Mouse (Mus musculus) hematopoietic multipotent progenitor cell, adult 10-12 weeks (in vitro differentiated cells): ENCODE data around the gene Gpn2. TPM values are rescaled to one million over a fixed set of nuclear protein-coding genes. Genes with fewer than 3 reads are reported as not detected.

Experiments
- polyA plus RNA-seq: library from polyadenylated mRNA; stranded (reverse); fragments of >175 nt; gene quantifications from 2 replicates; pipeline ENCODE4 v1.2.3, GENCODE M21; 2012; ENCODE audit warnings: low replicate concordance

Gene Gpn2
- 40.9 and 72.5 TPM in 2 replicates for polyA plus RNA-seq

GRCm38 (mm10) chr4:133584059-133584951 lies at the start of gene Gpn2:
Gene Gpn2, plus strand, starts transcription at chr4:133584362.

GRCm38 (mm10) chr4:133545272-133546231 lies 38.6 kb upstream of the Gpn2 start, which contains the start of gene Nudc:
Gene Nudc, minus strand, starts transcription at chr4:133545996.

GRCm38 (mm10) chr4:133552768-133553447 lies 31.3 kb upstream of the Gpn2 start, which contains the start of gene Nr0b2:
Gene Nr0b2, plus strand, starts transcription at chr4:133553376.

GRCm38 (mm10) chr4:133574070-133574842 lies 9.9 kb upstream of the Gpn2 start, which contains the start of gene Gpatch3:
Gene Gpatch3, plus strand, starts transcription at chr4:133574745.

GRCm38 (mm10) chr4:133601721-133602218 lies 17.6 kb downstream of the Gpn2 start, which contains the start of gene Sfn:
Gene Sfn, minus strand, starts transcription at chr4:133602168.

Other genes with a start within 250 kb of the Gpn2 start
- gene Wdtc1, start 230.9 kb upstream of the Gpn2 start, polyA plus RNA-seq = 95.6 and 151 TPM in 2 replicates
- gene Slc9a1, start 214.7 kb upstream of the Gpn2 start, polyA plus RNA-seq = 66.9 and 101 TPM in 2 replicates
- gene Tent5b, start 104.2 kb upstream of the Gpn2 start, polyA plus RNA-seq = not detected in 2 replicates
- gene Trnp1, start 85.8 kb upstream of the Gpn2 start, polyA plus RNA-seq = 0.47 and 0.98 TPM in 2 replicates
- gene Kdf1, start 65.4 kb upstream of the Gpn2 start, polyA plus RNA-seq = 1.6 and 3.6 TPM in 2 replicates
- gene Nudc, start 38.4 kb upstream of the Gpn2 start, polyA plus RNA-seq = 118 and 188 TPM in 2 replicates
- 0.86 TPM in 1 of 2 replicates, not detected in the other for gene Nr0b2, start 31.0 kb upstream of the Gpn2 start, polyA plus RNA-seq
- gene Gpatch3, start 9.6 kb upstream of the Gpn2 start, polyA plus RNA-seq = 9.5 and 14.4 TPM in 2 replicates
- 39.4 and 51.3 TPM in 2 replicates for gene Sfn, start 17.8 kb downstream of the Gpn2 start, polyA plus RNA-seq
- gene Zdhhc18, start 65.8 kb downstream of the Gpn2 start, polyA plus RNA-seq = 264 and 405 TPM in 2 replicates
- gene Pigv, start 88.3 kb downstream of the Gpn2 start, polyA plus RNA-seq = 28.7 and 42.9 TPM in 2 replicates
- 196 and 290 TPM in 2 replicates for gene Arid1a, start 172.4 kb downstream of the Gpn2 start, polyA plus RNA-seq